Mouse (Mus musculus) C2C12 (cell line): ENCODE measurements around the gene Rgs14.

ENCODE experiments used
- CTCF ChIP-seq: IDR thresholded peaks from one replicate; pipeline ENCODE4 v1.5.1; 2011; ENCODE audit not compliant: control insufficient read depth, insufficient read depth, insufficient read length
- MAX ChIP-seq: IDR thresholded peaks from one replicate; pipeline ENCODE4 v1.6.1; 2011; ENCODE audit warnings: mild to moderate bottlenecking, control low read depth

GRCm38 (mm10) chr13:55392933-55393332 is 23.4 kb downstream of the Rgs14 start:
- TF ChIP-seq CTCF (no peak), MAX (no peak)
